Mouse (Mus musculus): ENCODE measurements around the gene Vmn1r160. TPM values are rescaled to one million over a fixed set of nuclear protein-coding genes. Genes with fewer than 3 reads are reported as not detected.
"Not testable (repeated sequence)": the region's sequence is repeated elsewhere in the genome, so short reads cannot be mapped to it uniquely, and the experiment has no call there.

Gene Vmn1r160
- not detected in 2 replicates for polyA plus RNA-seq (2015; fragmentation: Nextera tagmentation; extraction: Ambion mirVana)

DNA sequence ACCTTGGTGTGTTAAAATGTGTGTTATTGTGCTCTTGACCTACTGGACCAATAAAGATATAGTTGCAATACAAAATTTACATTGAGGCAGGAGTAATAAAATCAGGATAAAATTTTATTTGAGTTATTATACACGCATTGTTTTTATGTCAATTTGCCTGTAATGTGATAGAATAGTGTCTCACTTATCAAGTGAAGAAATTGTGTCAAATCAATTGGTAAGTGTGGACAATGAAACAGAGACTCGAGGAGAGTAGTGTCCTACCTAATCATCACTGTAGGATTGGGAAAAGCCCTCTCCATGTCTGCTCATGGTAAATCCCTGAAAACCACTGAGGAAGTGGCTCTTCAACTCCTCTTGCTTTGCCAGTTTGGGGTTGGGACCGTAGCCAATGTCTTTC lies at the start of gene Vmn1r160:
TSS of gene Vmn1r160 (plus strand) at position 301 of the 400 bp plus-strand sequence.
- 43% methylated on average over 1 of the region's 3 CpGs for WGBS
- not testable (repeated sequence) for H3K27ac ChIP-seq; DNase-seq (ENCODE audit: low spot score); H3K4me3 ChIP-seq (replicated peaks; ENCODE audit: low read depth, low read length); H3K4me1 ChIP-seq (replicated peaks; ENCODE audit: insufficient read depth, low read length); H3K4me2 ChIP-seq (ENCODE audit: low read length); ATAC-seq (replicated peaks; ENCODE audit: low FRiP score, low read depth); H3K9ac ChIP-seq (ENCODE audit: low read depth, low read length); H3K9me3 ChIP-seq (replicated peaks; ENCODE audit: low read length); H3K27me3 ChIP-seq (ENCODE audit: insufficient read depth, low read length); H3K36me3 ChIP-seq (ENCODE audit: insufficient read depth, low read length)

DNA sequence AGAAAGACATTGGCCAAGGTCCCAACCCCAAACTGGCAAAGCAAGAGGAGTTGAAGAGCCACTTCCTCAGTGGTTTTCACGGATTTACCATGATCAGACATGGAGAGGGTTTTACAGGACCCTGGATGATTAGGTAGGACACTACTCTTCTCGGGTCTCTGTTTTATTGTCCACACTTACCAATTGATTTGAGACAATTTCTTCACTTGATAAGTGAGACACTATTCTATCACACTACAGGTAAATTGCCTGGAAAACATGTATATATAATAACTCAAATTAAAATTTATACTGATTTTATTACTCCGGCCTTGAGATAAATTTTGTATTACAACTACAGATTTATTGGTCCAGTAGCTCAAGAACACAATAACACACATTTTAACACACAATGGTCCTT lies 27.5 kb upstream of the Vmn1r160 start, which contains the start of gene Vmn1r159:
TSS of gene Vmn1r159 (minus strand) at position 101 of the 400 bp plus-strand sequence.
- not testable (repeated sequence) for H3K36me3 ChIP-seq (ENCODE audit: insufficient read depth, low read length); ATAC-seq (replicated peaks; ENCODE audit: low FRiP score, low read depth); H3K9me3 ChIP-seq (replicated peaks; ENCODE audit: low read length); H3K4me1 ChIP-seq (replicated peaks; ENCODE audit: insufficient read depth, low read length); H3K4me3 ChIP-seq (replicated peaks; ENCODE audit: low read depth, low read length); H3K9ac ChIP-seq (ENCODE audit: low read depth, low read length); H3K27me3 ChIP-seq (ENCODE audit: insufficient read depth, low read length); H3K4me2 ChIP-seq (ENCODE audit: low read length); H3K27ac ChIP-seq; DNase-seq (ENCODE audit: low spot score)
- 58% methylated on average over 2 of the region's 3 CpGs for WGBS

Other genes with a start within 250 kb of the Vmn1r160 start
- gene Vmn1r155, start 213.2 kb upstream of the Vmn1r160 start, polyA plus RNA-seq (2015; fragmentation: Nextera tagmentation; extraction: Ambion mirVana): not detected in 2 replicates
- gene Gm8693, start 178.9 kb upstream of the Vmn1r160 start, polyA plus RNA-seq (2015; fragmentation: Nextera tagmentation; extraction: Ambion mirVana): not detected in 2 replicates
- not detected in 2 replicates for gene Gm4567, start 151.5 kb upstream of the Vmn1r160 start, polyA plus RNA-seq (2015; fragmentation: Nextera tagmentation; extraction: Ambion mirVana)
- gene Vmn1r157, start 109.5 kb upstream of the Vmn1r160 start, polyA plus RNA-seq (2015; fragmentation: Nextera tagmentation; extraction: Ambion mirVana): not detected in 2 replicates
- gene Vmn1r158, start 80.4 kb upstream of the Vmn1r160 start, polyA plus RNA-seq (2015; fragmentation: Nextera tagmentation; extraction: Ambion mirVana): not detected in 2 replicates
- gene Vmn1r159, start 27.6 kb upstream of the Vmn1r160 start, polyA plus RNA-seq (2015; fragmentation: Nextera tagmentation; extraction: Ambion mirVana): not detected in 2 replicates
- gene Gm4214, start 113.4 kb downstream of the Vmn1r160 start, polyA plus RNA-seq (2015; fragmentation: Nextera tagmentation; extraction: Ambion mirVana): not detected in 2 replicates
- not detected in 2 replicates for gene Gm4216, start 148.7 kb downstream of the Vmn1r160 start, polyA plus RNA-seq (2015; fragmentation: Nextera tagmentation; extraction: Ambion mirVana)
- gene Vmn1r163, start 184.3 kb downstream of the Vmn1r160 start, polyA plus RNA-seq (2015; fragmentation: Nextera tagmentation; extraction: Ambion mirVana): not detected in 2 replicates
- not detected in 2 replicates for gene Gm8720, start 196.2 kb downstream of the Vmn1r160 start, polyA plus RNA-seq (2015; fragmentation: Nextera tagmentation; extraction: Ambion mirVana)

All from kidney, postnatal 0 days (tissue).